ENCODE assay signal across 8 mouse cellular contexts in the genomic region with DNA sequence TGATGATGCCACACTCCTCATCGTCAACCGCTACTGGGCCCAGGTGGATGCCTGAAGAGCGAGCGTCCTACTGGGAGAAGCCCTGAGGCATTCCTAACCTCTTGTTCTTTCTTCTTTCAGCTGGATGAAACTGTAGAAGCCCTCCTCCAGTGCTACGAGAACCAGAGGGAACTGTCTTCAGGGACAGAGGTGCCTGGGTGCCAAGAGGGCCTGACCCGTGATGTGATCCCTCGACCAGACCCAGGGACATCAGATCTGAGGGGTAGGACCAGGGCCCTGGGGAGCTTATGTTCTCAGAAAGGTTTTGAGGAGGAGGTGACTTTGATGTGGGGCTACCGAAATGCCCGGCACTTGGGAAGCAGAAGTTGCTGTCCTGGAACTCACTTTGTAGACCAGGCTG. TPM values are rescaled to one million over a fixed set of nuclear protein-coding genes. Genes with fewer than 3 reads are reported as not detected.
DNase-seq lines count a peak whose midpoint lies in the region; ATAC-seq and TF ChIP-seq lines count a peak whose summit lies in the region.

No protein-coding gene starts in this region.

- H3K79me2 ChIP-seq in macrophage (ENCODE audit: inconsistent target), result peaks cover 22% of the 10 kb centered on the region

- DNase-seq in heart, embryonic 10.5 days (ENCODE audit: low spot score), result no peak
- no peak for DNase-seq in heart, adult 18-20 months
- DNase-seq in heart, postnatal 0 days (ENCODE audit: low spot score), result no peak
- no peak for DNase-seq in natural killer cell, adult 2 months (ENCODE audit: low spot score in 2 of 2)
- DNase-seq in cerebellum, postnatal 25 days, result no peak
- DNase-seq in left cerebral cortex, adult 18-20 months (ENCODE audit: low spot score in 2 of 2), result no peak

- peak overlapping the region; percentile 92 for H3K4me2 ChIP-seq in heart, postnatal 0 days (ENCODE audit: low read depth, low read length)

- no peaks in the 10 kb centered on the region for H3K9me3 ChIP-seq in heart, embryonic 10.5 days
- no peaks in the 10 kb centered on the region for H3K9me3 ChIP-seq in ES-Bruce4 (replicated peaks; ENCODE audit: control insufficient read depth, insufficient read depth, low read length, poor library complexity, severe bottlenecking)
- H3K9me3 ChIP-seq in heart, postnatal 0 days (replicated peaks; ENCODE audit: control insufficient read depth, low read length), result no peaks in the 10 kb centered on the region

- H3K36me3 ChIP-seq in heart, embryonic 10.5 days, result peaks cover 63% of the 10 kb centered on the region
- peaks cover 31% of the 10 kb centered on the region for H3K36me3 ChIP-seq in ES-Bruce4 (ENCODE audit: control insufficient read depth, insufficient read depth, low read length, poor library complexity, severe bottlenecking)
- H3K36me3 ChIP-seq in heart, postnatal 0 days (replicated peaks; ENCODE audit: control insufficient read depth, insufficient read depth, low read length), result peaks cover 49% of the 10 kb centered on the region
- peaks cover 45% of the 10 kb centered on the region for H3K36me3 ChIP-seq in macrophage (ENCODE audit: inconsistent target)

- H3K4me3 ChIP-seq in heart, embryonic 10.5 days, result peak overlapping the region; percentile 85
- peak overlapping the region; percentile 95 for H3K4me3 ChIP-seq in ES-Bruce4 (ENCODE audit: low read depth, low read length)
- peak overlapping the region; percentile 98; the same call in 1 of the 2 replicates for H3K4me3 ChIP-seq in heart, postnatal 0 days (ENCODE audit: low read depth, low read length)
- H3K4me3 ChIP-seq in macrophage (ENCODE audit: inconsistent target), result peak overlapping the region; percentile 74; the same call in 1 of the 2 replicates

- H3K27ac ChIP-seq in heart, embryonic 10.5 days, result no peak overlapping the region
- no peak overlapping the region for H3K27ac ChIP-seq in ES-Bruce4 (ENCODE audit: insufficient read depth, low read length)
- no peak overlapping the region for H3K27ac ChIP-seq in heart, postnatal 0 days (ENCODE audit: low read depth)
- H3K27ac ChIP-seq in macrophage, result no peak overlapping the region

- 90% methylated on average over 9 of the region's 9 CpGs for WGBS in heart, embryonic 10.5 days
- 87% methylated on average over 9 of the region's 9 CpGs for WGBS in heart, postnatal 0 days
- WGBS in macrophage (ENCODE audit: missing documents), result 86% methylated on average over 9 of the region's 9 CpGs

- TF ChIP-seq EP300 in ES-Bruce4 (IDR thresholded peaks at IDR 0.05; ENCODE audit: insufficient read depth, low read depth, low read length), result no peak
- no peak for TF ChIP-seq EP300 in heart, postnatal 0 days (IDR thresholded peaks at IDR 0.05; ENCODE audit: low read depth)

- no peak for ATAC-seq in heart, postnatal 0 days (ENCODE audit: insufficient read depth, low read depth)

- no peaks in the 10 kb centered on the region for H3K27me3 ChIP-seq in heart, embryonic 10.5 days (ENCODE audit: insufficient read depth, poor library complexity, severe bottlenecking)
- H3K27me3 ChIP-seq in ES-Bruce4 (ENCODE audit: control insufficient read depth, insufficient read depth, low read length, poor library complexity, severe bottlenecking), result no peaks in the 10 kb centered on the region
- no peaks in the 10 kb centered on the region for H3K27me3 ChIP-seq in heart, postnatal 0 days (ENCODE audit: control insufficient read depth, insufficient read depth, low read length)

- no peak for TF ChIP-seq CTCF in ES-Bruce4 (IDR thresholded peaks at IDR 0.05; ENCODE audit: low read depth, low read length)
- no peak for TF ChIP-seq CTCF in heart, postnatal 0 days (IDR thresholded peaks at IDR 0.05; ENCODE audit: low read depth)

- H3K4me1 ChIP-seq in heart, embryonic 10.5 days, result peaks cover 29% of the 10 kb centered on the region
- no peaks in the 10 kb centered on the region for H3K4me1 ChIP-seq in ES-Bruce4 (ENCODE audit: control insufficient read depth, insufficient read depth, low read length)
- peaks cover 17% of the 10 kb centered on the region for H3K4me1 ChIP-seq in heart, postnatal 0 days (ENCODE audit: control insufficient read depth, insufficient read depth)

- peak overlapping the region; percentile 90; the same call in 1 of the 2 replicates for H3K9ac ChIP-seq in ES-Bruce4 (ENCODE audit: low read depth, poor library complexity, severe bottlenecking)
- no peak overlapping the region for H3K9ac ChIP-seq in heart, postnatal 0 days (replicated peaks; ENCODE audit: low read depth, low read length)

- no peak for TF ChIP-seq POLR2A in ES-Bruce4 (IDR thresholded peaks at IDR 0.05; ENCODE audit: insufficient read depth, low read length)

RNA-seq across cellular contexts. Expression of gene Rnf40, which starts 1.1 kb away (rescaled TPM):
- polyA plus RNA-seq in heart, embryonic 10.5 days (2016; fragmentation: Nextera tagmentation; extraction: Ambion mirVana), result 37.5 and 46.3 TPM in 2 replicates
- total RNA-seq in heart, adult 18-20 months (2021), result 10 to 100 TPM; 41.0 to 42.8 TPM
- polyA plus RNA-seq in ES-Bruce4 (2011; ENCODE audit: insufficient read depth, insufficient read length, low read depth, missing spikeins) (39.4 and 41.6 TPM in 2 replicates), macrophage (2018) (27.1 to 29.6 TPM (median 28.3 TPM) in 3 replicates)
- total RNA-seq in heart, postnatal 0 days (2014; rRNA removed; ENCODE audit: low replicate concordance), result 20.7 and 26.6 TPM in 2 replicates
- polyA plus RNA-seq in heart, postnatal 0 days (2015; fragmentation: Nextera tagmentation; extraction: Ambion mirVana), result 21.3 and 23.1 TPM in 2 replicates
- 100 to 1,000 TPM in 18 of 26 experiments, 10 to 100 TPM in 8; 81.8 to 208 (median 111) TPM for total RNA-seq in macrophage (2018; cell fraction: chromatin; rRNA removed)
- 10 to 100 TPM; 27.3 to 46.6 (median 35.7) TPM for total RNA-seq in macrophage (2018; cell fraction: cytosol; rRNA removed)
- 10 to 100 TPM; 40.6 to 87.4 (median 62.0) TPM for total RNA-seq in macrophage (2018; cell fraction: nucleus; rRNA removed)
- total RNA-seq in left cerebral cortex, adult 18-20 months (2021), result 10 to 100 TPM; 63.6 to 73.4 TPM

RNA-seq across cellular contexts. Expression of gene Ccdc189, which starts 1.2 kb away (rescaled TPM):
- polyA plus RNA-seq in heart, embryonic 10.5 days (2016; fragmentation: Nextera tagmentation; extraction: Ambion mirVana), result 9.5 and 10.2 TPM in 2 replicates
- total RNA-seq in heart, adult 18-20 months (2021), result 10 to 100 TPM; 12.6 to 15.4 TPM
- 3.3 and 4.7 TPM in 2 replicates for polyA plus RNA-seq in ES-Bruce4 (2011; ENCODE audit: insufficient read depth, insufficient read length, low read depth, missing spikeins)
- total RNA-seq in heart, postnatal 0 days (2014; rRNA removed; ENCODE audit: low replicate concordance), result 9.9 and 15.0 TPM in 2 replicates
- 16.0 and 17.6 TPM in 2 replicates for polyA plus RNA-seq in heart, postnatal 0 days (2015; fragmentation: Nextera tagmentation; extraction: Ambion mirVana)
- 10 to 100 TPM in 1 of 26 experiments, 1 to 10 TPM in 18, under 1 TPM in 1, not detected in 6; 0.99 to 11.1 (median 2.7) TPM for total RNA-seq in macrophage (2018; cell fraction: chromatin; rRNA removed)
- 1 to 10 TPM in 25 of 26 experiments, under 1 TPM in 1; 0.99 to 2.9 (median 2.0) TPM for total RNA-seq in macrophage (2018; cell fraction: cytosol; rRNA removed)
- total RNA-seq in macrophage (2018; cell fraction: nucleus; rRNA removed), result 10 to 100 TPM in 1 of 26 experiments, 1 to 10 TPM in 18, under 1 TPM in 4, not detected in 3; 0.35 to 10.2 (median 2.0) TPM
- polyA plus RNA-seq in macrophage (2018), result 0.72 to 3.0 TPM (median 2.9 TPM) in 3 replicates
- 1 to 10 TPM; 7.5 to 8.9 TPM for total RNA-seq in left cerebral cortex, adult 18-20 months (2021)

RNA-seq across cellular contexts. Expression of gene Phkg2, which starts 16.5 kb away (rescaled TPM):
- polyA plus RNA-seq in heart, embryonic 10.5 days (2016; fragmentation: Nextera tagmentation; extraction: Ambion mirVana), result 44.2 and 46.6 TPM in 2 replicates
- total RNA-seq in heart, adult 18-20 months (2021), result 10 to 100 TPM; 14.9 to 16.4 TPM
- 38.1 and 44.6 TPM in 2 replicates for polyA plus RNA-seq in ES-Bruce4 (2011; ENCODE audit: insufficient read depth, insufficient read length, low read depth, missing spikeins)
- 27.3 and 44.1 TPM in 2 replicates for total RNA-seq in heart, postnatal 0 days (2014; rRNA removed; ENCODE audit: low replicate concordance)
- polyA plus RNA-seq in heart, postnatal 0 days (2015; fragmentation: Nextera tagmentation; extraction: Ambion mirVana), result 22.2 and 23.1 TPM in 2 replicates
- 100 to 1,000 TPM in 8 of 26 experiments, 10 to 100 TPM in 18; 19.3 to 140 (median 73.0) TPM for total RNA-seq in macrophage (2018; cell fraction: chromatin; rRNA removed)
- 10 to 100 TPM; 18.0 to 30.2 (median 23.5) TPM for total RNA-seq in macrophage (2018; cell fraction: cytosol; rRNA removed)
- 100 to 1,000 TPM in 3 of 26 experiments, 10 to 100 TPM in 23; 17.5 to 128 (median 53.4) TPM for total RNA-seq in macrophage (2018; cell fraction: nucleus; rRNA removed)
- 23.8 to 33.8 TPM (median 26.9 TPM) in 3 replicates for polyA plus RNA-seq in macrophage (2018)
- total RNA-seq in left cerebral cortex, adult 18-20 months (2021), result 10 to 100 TPM; 70.6 to 81.2 TPM

RNA-seq across cellular contexts. Expression of gene Zfp629, which starts 26.0 kb away (rescaled TPM):
- polyA plus RNA-seq in heart, embryonic 10.5 days (2016; fragmentation: Nextera tagmentation; extraction: Ambion mirVana), result 13.0 and 13.8 TPM in 2 replicates
- total RNA-seq in heart, adult 18-20 months (2021), result 10 to 100 TPM; 16.5 TPM
- polyA plus RNA-seq in ES-Bruce4 (2011; ENCODE audit: insufficient read depth, insufficient read length, low read depth, missing spikeins) (4.9 and 6.0 TPM in 2 replicates), macrophage (2018) (5.9 to 11.5 TPM (median 8.2 TPM) in 3 replicates)
- total RNA-seq in heart, postnatal 0 days (2014; rRNA removed; ENCODE audit: low replicate concordance), result 16.8 and 22.0 TPM in 2 replicates
- polyA plus RNA-seq in heart, postnatal 0 days (2015; fragmentation: Nextera tagmentation; extraction: Ambion mirVana), result 6.9 and 11.3 TPM in 2 replicates
- total RNA-seq in macrophage (2018; cell fraction: chromatin; rRNA removed), result 10 to 100 TPM in 21 of 26 experiments, 1 to 10 TPM in 5; 6.1 to 37.3 (median 14.8) TPM
- 1 to 10 TPM; 1.2 to 9.3 (median 4.5) TPM for total RNA-seq in macrophage (2018; cell fraction: cytosol; rRNA removed)
- 10 to 100 TPM in 11 of 26 experiments, 1 to 10 TPM in 15; 2.7 to 31.1 (median 9.3) TPM for total RNA-seq in macrophage (2018; cell fraction: nucleus; rRNA removed)
- 10 to 100 TPM; 23.1 to 24.0 TPM for total RNA-seq in left cerebral cortex, adult 18-20 months (2021)

RNA-seq across cellular contexts. Expression of gene Tmem265, which starts 28.4 kb away (rescaled TPM):
- polyA plus RNA-seq in heart, embryonic 10.5 days (2016; fragmentation: Nextera tagmentation; extraction: Ambion mirVana), result 4.7 and 5.2 TPM in 2 replicates
- not detected for total RNA-seq in heart, adult 18-20 months (2021)
- 2.9 and 3.2 TPM in 2 replicates for polyA plus RNA-seq in ES-Bruce4 (2011; ENCODE audit: insufficient read depth, insufficient read length, low read depth, missing spikeins)
- not detected in 2 replicates for total RNA-seq in heart, postnatal 0 days (2014; rRNA removed; ENCODE audit: low replicate concordance)
- 2.6 and 3.3 TPM in 2 replicates for polyA plus RNA-seq in heart, postnatal 0 days (2015; fragmentation: Nextera tagmentation; extraction: Ambion mirVana)
- total RNA-seq in macrophage (2018; cell fraction: chromatin; rRNA removed), result 1 to 10 TPM in 1 of 26 experiments, not detected in 25; 2.8 TPM
- total RNA-seq in macrophage (2018; cell fraction: cytosol; rRNA removed), result not detected
- total RNA-seq in macrophage (2018; cell fraction: nucleus; rRNA removed), result not detected
- polyA plus RNA-seq in macrophage (2018), result not detected in 3 replicates
- 1 to 10 TPM in 1 of 2 experiments, not detected in 1; 1.0 TPM for total RNA-seq in left cerebral cortex, adult 18-20 months (2021)
